Mouse (Mus musculus): ENCODE measurements around the gene Rundc3a.
"Not testable (repeated sequence)": the region's sequence is repeated elsewhere in the genome, so short reads cannot be mapped to it uniquely, and the experiment has no call there.

Rundc3a gene

GRCm38 (mm10) chr11:102368347-102368746, 24.9 kb upstream of the Rundc3a start:
- no peak for DNase-seq (ENCODE audit: extremely low spot score)

GRCm38 (mm10) chr11:102369263-102369662, 23.9 kb upstream of the Rundc3a start:
- DNase-seq (ENCODE audit: extremely low spot score): no peak

GRCm38 (mm10) chr11:102370285-102370684, 22.9 kb upstream of the Rundc3a start:
- DNase-seq (ENCODE audit: extremely low spot score): no peak

DNA sequence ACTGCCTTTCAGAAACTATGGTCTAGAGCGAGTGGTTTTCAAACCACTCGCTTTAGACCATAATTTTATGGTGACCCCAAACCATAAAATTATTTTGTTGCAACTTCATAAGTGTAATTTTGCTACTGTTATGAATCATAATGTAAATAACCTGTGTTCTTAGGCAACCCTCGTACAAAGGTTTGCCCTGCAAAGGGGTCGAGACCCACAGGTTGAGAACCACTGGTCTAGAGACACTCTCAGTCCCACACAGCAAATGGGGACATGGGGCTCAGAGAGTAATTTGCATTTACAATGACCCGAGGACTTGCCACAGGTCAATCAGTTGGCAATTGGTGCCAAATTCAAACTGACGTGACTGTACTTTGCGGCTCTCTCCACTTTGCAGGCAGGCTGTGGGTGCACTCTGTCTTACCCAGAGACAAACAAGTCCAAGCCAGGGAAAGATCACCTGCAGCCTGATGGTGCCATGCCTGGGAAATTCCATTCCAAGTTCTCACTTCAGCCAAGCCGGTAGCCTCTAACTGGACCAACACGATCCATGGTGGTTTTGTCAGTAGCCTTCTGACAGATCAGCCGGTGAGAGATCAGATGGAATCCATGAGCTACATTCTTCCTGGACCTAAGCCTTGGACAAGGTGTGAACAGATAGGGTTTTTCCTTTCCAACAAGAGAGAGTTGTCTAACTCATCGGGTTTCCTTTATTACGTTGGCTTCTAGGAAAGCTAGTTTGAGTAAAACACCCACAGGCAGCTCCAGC, 21.1 kb upstream of the Rundc3a start:
- DNase-seq (ENCODE audit: extremely low spot score): no peak

DNA sequence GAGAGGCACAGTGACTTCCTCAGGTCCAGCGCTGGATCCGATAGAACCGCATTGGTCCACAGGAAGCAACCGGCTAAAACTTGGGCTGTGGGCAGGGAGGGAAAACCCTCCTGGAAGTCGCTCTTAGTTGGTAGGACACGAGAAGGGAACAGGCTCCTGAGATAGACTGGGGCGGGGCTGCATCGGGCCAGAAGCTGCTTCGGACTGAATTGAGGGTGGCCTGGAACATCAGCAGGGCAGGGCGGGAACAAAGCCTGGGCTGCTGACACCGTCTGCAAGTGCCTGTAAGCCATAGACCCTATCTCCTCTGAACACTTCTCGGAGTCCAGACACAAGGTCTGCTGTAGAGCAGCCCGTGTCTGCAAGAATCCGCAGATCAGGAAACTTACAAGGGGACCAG, 20.3 kb upstream of the Rundc3a start:
- no peak for DNase-seq (ENCODE audit: extremely low spot score)

DNA sequence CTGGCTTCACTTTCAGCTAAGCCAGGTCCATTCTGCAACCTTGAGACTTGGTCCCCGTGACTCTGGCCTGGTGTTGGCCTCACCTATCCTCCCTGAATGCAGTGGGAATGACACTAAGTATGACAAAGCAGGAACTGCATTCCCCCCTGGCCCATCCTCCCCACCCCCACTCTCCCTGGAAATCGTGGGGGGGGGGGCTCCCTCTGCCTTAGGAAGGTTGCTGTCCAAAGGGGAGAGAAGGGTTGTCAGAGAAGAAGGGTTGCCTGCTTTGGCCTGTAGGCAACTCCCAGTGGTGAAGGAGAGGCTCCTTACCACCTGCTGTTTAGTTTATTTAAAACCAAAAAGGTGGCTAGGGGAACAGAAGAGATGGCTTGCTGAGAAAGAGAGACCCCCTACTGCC, 19.6 kb upstream of the Rundc3a start:
- no peak for DNase-seq (ENCODE audit: extremely low spot score)

GRCm38 (mm10) chr11:102374108-102374725, 19.0 kb upstream of the Rundc3a start:
- no peak for DNase-seq (ENCODE audit: extremely low spot score)

DNA sequence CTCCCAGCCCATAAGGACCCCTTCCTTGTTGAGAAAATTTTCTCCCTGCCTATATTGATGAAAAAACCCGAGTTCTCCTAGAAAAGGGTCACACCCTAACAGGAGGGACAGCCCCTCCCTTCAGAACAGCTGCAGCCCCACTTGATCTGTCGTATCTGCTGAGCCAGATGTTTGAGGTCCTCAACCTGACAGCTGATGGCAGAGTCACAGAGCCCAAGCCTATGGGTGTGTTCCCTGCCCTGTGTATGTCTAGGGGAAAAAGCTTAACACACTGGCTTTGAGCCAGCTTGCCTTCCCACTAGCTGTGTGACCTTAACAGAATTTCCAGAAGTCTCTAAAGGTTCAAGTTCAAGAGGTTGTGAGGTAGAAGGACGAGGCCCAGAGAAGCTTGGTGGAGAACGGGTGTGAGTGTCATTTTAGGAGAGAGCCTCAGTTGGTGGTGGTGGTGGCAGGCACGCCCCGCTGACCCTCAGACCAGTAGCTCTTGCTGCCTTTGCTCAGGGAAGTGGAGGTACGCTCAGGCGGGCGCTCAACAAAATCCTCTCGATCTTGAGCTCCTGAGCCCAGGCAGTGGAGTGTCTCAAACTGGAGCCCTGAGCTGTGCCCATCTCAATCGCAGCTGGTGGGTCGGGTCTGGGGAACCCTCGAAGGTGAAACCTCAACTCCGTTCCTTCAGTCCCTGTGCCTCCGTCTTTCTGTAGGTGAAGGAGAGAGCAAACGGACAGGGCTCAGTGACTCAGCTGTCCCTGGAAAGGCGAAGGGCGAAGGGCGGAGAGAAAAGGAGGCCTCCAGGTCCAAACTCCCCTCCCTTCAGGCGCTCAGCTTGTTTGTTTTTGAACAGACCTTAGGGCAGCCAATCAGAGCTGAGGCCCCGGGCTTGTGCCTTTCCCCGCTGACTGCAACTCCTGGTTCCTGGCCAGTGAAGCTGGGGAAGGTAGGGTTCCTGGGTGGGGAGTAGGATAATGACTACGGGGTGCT, 17.7 kb upstream of the Rundc3a start:
- DNase-seq (ENCODE audit: extremely low spot score): peak; percentile 67

DNA sequence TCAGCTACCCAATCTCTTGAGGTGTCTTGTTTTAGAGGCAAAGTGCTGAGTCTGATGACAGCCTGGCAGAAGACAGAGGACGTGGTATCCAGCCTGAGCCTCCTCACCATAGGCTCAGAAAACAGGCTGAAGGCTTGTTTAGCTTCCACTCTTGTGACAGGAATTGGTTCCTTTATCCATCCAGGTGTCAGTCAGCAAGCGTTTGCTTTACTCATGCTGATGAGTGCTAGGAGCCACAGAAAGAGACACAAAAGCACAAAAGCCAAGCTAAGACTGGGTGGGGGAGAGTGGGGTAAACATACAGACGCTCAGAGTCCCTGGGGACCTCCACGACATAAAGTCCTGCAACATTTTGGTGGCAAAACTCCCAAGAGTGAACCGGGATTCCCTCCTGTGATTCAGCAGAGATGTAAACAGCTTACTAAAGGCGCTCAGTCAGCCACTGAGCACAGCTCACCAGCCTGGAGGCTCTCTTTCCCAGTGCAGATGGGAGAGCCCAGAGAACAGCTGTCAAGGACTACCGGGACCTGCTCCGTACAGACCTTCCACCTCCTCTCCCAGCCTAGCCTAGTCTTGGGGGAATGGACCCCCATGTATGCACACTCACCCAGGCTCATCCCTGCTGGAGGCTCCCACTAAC, 16.9 kb upstream of the Rundc3a start:
- DNase-seq (ENCODE audit: extremely low spot score): no peak

DNA sequence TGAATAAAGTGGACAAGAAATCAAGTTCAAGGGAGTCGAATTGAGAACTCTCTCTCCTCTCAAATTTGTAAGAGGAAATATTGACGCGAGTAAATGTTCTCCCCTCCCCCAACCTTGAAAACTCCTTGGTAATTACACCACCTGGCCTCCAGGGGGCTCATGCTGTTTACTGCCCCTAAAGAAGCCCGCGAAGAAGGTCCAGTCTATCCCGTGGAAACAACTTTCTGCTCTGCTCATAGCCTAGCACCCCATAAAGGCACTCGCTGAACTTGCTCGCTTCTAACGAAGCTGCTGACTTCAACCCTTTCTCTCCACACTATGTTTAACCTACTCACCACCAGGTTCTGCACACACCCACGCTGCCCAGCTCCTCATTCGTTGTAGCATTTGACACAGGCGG, 16.0 kb upstream of the Rundc3a start:
- no peak for DNase-seq (ENCODE audit: extremely low spot score)

DNA sequence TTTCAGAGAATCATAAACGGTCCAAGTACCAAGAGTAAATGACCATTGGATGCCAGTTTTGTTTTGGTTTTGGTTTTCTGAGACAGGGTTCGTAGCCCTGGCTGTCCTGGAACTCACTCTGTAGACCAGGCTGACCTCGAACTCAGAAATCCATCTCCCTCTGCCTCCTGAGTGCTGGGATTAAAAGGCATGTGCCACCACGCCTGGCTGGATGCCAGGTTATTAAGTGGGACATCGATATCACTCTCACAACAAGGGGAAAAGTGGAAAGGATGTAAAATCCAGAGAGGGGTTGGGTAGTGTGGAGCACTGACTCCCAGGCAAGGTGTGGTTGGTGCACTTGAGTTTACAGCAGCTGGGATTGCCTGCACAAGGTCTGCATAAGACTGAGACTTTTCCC, 13.1 kb upstream of the Rundc3a start:
- DNase-seq (ENCODE audit: extremely low spot score): no peak

DNA sequence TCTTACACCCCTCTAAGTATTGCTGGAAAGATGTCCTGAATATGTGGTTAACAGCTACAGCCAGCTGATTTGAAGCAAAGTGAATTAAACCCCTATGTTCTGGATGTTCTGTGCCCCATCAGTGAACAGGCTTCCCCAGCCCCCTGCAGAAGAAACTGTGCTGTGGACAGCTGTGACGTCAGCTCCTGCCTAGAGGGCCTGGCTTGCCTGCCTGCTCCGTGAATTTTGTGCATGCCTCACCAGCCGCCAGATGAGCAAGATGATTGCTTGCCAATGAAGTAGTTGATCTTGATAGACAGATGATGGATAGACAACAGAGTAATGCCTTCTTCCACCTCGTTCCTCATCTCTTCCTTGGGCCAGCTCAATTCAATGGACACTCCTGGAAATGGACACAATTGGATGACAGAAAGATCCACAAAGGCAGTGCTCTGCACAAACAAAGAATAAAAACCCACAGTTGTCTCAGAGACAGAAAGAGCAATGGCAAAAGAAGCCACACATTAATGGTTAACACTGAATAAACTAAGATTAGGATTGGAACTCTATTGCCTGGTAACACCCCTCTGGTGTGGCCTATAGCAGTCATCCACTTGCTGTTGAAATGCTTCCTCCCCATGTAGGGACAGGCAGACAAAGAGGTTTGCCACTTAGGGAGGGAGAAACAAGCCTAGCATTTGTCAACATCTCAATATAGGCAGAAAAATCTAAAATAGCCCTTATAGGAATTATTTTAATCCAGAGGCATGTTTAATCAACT, 11.7 kb upstream of the Rundc3a start:
- DNase-seq (ENCODE audit: extremely low spot score): no peak

GRCm38 (mm10) chr11:102382794-102383193, 10.4 kb upstream of the Rundc3a start:
- DNase-seq (ENCODE audit: extremely low spot score): no peak

GRCm38 (mm10) chr11:102383365-102384136, 9.7 kb upstream of the Rundc3a start:
- DNase-seq (ENCODE audit: extremely low spot score): no peak

GRCm38 (mm10) chr11:102384418-102384817, 8.8 kb upstream of the Rundc3a start:
- no peak for DNase-seq (ENCODE audit: extremely low spot score)

DNA sequence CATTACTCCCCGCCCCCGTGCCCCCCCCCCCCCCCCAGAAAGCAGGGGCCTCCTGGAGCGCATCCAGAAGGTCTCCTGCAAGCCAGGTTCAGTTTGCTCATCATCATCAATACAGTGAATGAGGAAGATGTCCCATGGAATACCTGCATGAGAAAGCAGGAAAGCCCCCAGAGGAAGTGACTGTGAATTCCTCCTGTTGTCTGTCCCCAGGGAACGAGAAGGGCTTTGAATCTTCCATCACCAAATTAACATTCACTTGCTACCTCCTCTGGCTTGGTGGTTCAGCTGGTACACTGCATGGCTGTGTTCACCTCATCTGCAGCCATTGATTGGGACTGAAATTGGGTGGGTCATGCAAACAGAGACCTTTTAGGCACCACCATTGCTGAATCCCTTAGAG, 8.1 kb upstream of the Rundc3a start:
- DNase-seq (ENCODE audit: extremely low spot score): no peak

- DNase-seq (ENCODE audit: extremely low spot score): no peak
Observed at GRCm38 (mm10) chr11:102386121-102386520, 7.1 kb upstream of the Rundc3a start.

- not testable (repeated sequence) for DNase-seq (ENCODE audit: extremely low spot score)
Observed at GRCm38 (mm10) chr11:102389436-102389835, 3.8 kb upstream of the Rundc3a start.

- no peak for DNase-seq (ENCODE audit: extremely low spot score)
Observed at GRCm38 (mm10) chr11:102392441-102393237, 564 bp upstream of the Rundc3a start.
